Mouse (Mus musculus): ENCODE data around the gene Tmc8. TPM values are rescaled to one million over a fixed set of nuclear protein-coding genes. Genes with fewer than 3 reads are reported as not detected.

Gene Tmc8
- 1 to 10 TPM; 5.0 to 7.3 TPM for total RNA-seq (2021)
- long read RNA-seq, experiment 1, partial matches to known transcripts, result 2 of 7 reads
- long read RNA-seq, experiment 1, other reads (novel, unspliced or antisense), result 3 of 7 reads
- long read RNA-seq, experiment 2, partial matches to known transcripts, result 2 of 5 reads
- long read RNA-seq, experiment 2, other reads (novel, unspliced or antisense), result 2 of 5 reads

DNA sequence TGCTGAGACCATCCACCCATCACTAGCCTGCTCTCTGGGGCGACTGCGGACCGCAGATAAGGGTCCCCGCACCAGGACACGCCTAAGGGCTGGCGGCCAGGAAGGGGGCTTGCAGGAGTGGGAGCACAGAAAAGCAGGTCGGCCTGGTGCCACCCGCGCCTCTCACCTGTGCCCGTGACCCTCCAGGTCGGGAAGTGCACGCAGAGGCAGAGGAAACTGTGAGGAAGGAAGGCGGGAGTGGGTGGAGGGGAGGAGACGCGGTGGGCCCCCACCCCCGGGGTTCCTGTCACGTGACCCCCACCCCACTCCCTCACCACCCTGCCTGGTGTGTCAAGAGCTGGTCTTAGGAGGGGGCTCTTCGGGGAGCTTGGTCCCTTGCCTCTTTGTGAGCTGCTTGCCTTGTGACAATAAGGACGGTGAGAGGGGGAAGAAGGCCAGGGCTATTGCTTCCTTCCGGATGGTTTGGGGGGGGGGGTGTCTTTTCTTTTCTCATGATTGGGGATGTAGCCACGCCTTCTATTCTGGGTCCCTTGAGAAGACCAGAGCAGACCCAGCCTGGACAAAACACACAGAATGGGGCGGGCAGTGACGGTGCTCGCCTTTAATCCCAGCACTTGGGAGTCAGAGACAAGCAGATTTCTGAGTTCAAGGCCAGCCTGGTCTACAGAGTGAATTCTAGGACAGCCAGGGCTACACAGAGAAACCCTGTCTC, at the start of gene Tmc8, which contains the start of gene Tmc6:
Tmc8 (plus strand) TSS at position 84 of the 712 bp plus-strand sequence.
Tmc6 (minus strand) TSS at position 206 of the 712 bp plus-strand sequence.
- peak; percentile 60 to 68 for DNase-seq

GRCm38 (mm10) chr11:117736037-117736689, 45.7 kb upstream of the Tmc8 start:
- DNase-seq, result no peak
- intact Hi-C loops (cut with DNase I), result no loop called here

More for the DNA sequence above, at the start of gene Tmc8, which contains the start of gene Tmc6:
- intact Hi-C loops (cut with DNase I), result no loop called here

- intact Hi-C loops (cut with DNase I), result no loop called here
- DNase-seq, result no peak
Observed at GRCm38 (mm10) chr11:117738123-117738522, 43.8 kb upstream of the Tmc8 start.

DNA sequence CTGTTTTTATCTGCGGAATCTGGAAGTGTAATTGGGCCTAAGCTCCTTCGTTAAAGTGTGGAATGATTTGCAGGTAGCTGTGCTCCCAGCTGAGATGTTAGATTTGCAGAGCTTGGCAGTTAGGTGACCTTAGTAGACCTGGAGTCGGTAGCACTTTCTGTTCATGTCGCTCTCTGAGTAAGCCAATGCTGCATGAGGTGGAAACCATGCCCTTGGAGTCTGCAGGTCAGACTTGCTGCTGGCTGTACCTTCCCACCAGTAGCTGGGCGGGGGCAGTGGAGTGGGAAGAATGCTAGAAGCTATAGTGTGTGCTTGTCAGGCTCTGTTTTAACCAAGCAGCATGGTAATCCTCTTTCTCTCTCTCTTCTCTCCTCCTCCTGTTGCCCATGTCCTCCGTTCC, 40.7 kb upstream of the Tmc8 start:
- intact Hi-C loops (cut with DNase I), result no loop called here
- DNase-seq, result no peak

DNA sequence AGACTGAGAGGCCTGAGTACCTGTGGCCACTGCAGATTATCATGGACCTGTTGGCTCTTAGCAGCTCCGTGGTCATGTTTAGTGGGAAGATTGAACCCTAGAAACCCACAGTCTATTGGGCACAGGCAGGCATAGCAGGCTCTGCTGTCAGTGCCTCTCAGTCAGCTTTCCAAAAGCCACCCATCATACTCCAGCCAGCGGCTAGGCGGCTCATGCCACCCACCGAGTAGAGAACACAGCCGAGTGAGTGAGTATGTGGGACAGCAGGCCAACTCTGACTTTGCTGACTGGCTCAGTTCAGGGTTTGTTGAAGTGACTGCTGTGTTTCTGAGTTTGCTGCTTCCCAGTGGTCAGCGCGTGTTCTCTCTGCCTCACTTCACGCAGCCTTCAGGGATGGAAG, 39.6 kb upstream of the Tmc8 start:
- DNase-seq, result no peak
- intact Hi-C loops (cut with DNase I), result no loop called here

- intact Hi-C loops (cut with DNase I), result no loop called here
Observed at GRCm38 (mm10) chr11:117742715-117743114, 39.2 kb upstream of the Tmc8 start.

DNA sequence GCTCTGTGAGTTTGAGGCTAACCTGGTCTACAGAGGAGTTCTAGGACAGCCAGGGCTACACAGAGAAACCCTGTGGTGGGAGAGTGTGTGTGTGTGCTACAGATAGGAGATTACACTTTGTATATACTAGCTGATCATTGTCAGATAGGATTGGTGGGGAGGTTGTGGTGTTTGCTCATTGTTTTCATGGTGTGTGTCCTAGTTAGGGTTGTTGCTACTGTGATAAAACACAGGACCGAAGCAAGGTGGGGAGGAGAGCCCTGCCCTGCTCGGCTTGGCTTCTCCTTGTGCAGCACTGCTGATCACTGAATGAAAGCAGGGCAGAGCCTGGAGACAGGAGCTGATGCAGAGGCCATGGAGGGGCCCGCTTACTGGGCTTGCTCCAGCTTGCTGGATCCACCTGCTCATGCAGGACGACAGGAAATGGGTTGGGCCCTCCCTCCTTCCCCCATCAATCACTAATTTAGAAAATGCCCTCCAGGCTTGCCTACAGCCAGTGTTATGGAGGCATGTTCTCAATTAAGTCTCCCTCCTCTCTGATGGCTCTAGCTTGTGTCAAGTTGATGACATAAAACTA, 38.3 kb upstream of the Tmc8 start:
- DNase-seq, result no peak
- intact Hi-C loops (cut with DNase I), result no loop called here

More at GRCm38 (mm10) chr11:117742715-117743114, 39.2 kb upstream of the Tmc8 start:
- DNase-seq, result no peak

DNA sequence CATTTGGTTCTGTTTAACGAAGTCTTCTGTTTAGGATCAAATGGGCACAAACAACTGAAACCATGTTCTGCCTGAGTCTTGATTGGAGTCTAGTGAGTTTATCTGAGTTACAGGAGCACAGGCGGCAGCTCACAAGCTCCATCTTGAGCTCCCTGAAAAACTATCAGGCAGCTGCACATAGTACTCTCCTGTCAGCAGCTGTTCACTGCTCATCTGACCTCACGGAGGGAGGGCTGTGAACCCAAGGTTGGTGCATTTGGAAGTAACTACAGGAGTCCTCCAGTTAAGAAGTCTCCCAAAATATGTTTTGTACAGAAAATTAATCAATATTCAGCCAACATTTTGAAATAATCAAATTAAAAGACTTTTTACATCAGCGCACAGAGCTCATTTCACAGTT, 33.2 kb upstream of the Tmc8 start:
- DNase-seq, result no peak
- intact Hi-C loops (cut with DNase I), result no loop called here

GRCm38 (mm10) chr11:117749414-117749813, 32.5 kb upstream of the Tmc8 start:
- intact Hi-C loops (cut with DNase I), result no loop called here
- DNase-seq, result no peak

- intact Hi-C loops (cut with DNase I), result no loop called here
- no peak for DNase-seq
Observed at GRCm38 (mm10) chr11:117751544-117751943, 30.3 kb upstream of the Tmc8 start.

DNA sequence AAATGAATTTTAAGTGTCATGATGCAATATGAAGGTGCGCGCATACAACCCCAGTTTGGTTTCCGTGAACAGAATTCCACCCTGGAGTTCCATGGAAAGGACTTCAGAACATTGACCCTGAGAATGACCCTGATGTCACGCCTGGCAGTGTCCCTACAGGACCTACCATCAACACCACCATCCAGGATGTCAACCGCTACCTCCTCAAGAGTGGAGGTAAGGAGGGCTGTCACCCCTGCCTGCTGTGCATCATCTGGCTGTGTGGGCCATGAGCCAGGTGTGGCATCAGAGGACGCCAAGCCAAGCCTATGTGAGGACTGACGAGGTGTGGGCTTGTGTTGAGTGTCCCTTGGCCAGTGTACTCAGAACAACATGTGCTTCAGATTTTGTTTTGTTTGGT, 26.0 kb upstream of the Tmc8 start:
- intact Hi-C loops (cut with DNase I), result no loop called here
- no peak for DNase-seq

- intact Hi-C loops (cut with DNase I), result no loop called here
- no peak for DNase-seq
Observed at GRCm38 (mm10) chr11:117759267-117759666, 22.6 kb upstream of the Tmc8 start.

DNA sequence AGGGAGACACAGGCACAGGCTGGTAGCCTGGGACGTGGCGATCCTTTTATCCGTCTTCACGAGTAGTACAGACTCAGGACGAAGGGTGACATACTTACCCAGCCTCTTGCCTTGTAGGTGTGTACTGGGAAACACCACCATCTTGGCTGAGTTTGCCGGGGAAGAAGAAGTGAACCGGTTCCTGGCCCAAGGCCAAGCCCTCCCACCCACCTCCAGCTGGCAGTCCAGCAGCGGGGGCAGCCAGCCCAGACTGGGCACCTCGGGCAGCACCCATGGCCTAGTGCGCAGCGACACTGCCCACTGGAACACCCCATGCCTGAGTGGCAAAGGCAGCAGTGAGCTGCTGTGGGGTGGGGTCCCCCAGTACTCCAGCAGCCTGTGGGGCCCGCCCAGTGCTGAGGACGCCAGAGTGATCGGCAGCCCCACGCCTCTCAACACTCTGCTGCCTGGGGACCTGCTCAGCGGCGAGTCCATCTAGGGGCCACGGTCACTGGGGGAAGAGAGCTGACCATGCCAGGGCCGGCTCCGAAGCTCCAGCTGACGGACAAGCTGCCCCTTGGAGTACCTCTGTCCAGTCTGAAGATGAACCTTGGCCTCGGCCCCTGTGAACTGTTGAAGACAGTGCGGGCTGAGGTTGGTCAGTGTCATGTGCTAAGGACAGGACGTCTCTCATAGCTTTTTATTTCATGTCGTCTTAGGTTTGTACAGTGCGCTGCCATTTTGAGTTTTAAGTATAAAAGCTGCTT, 21.3 kb upstream of the Tmc8 start:
- intact Hi-C loops (cut with DNase I), result no loop called here
- DNase-seq, result no peak

- DNase-seq, result no peak
- intact Hi-C loops (cut with DNase I), result no loop called here
Observed at GRCm38 (mm10) chr11:117761801-117762200, 20.1 kb upstream of the Tmc8 start.

DNA sequence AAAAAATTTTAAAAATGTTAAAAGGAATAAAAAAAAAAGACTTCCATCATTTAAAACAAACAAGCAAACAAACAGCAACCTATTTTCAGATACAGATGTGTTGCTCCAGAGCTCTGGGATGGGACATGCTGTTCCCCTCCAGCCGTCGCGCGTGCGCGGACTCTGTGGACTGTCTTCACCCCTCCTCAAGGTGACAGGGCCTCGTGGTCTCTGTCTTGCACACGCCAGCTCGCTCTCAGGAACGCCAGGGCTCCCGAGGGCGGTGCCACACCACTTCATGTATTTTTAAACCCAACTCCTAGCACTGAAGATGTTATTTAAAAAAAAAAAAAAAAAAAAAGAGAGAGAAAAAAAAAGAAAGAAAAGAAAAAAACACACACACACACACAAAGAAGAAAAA, 19.6 kb upstream of the Tmc8 start:
- intact Hi-C loops (cut with DNase I), result no loop called here
- DNase-seq, result peak; percentile 34 to 57

DNA sequence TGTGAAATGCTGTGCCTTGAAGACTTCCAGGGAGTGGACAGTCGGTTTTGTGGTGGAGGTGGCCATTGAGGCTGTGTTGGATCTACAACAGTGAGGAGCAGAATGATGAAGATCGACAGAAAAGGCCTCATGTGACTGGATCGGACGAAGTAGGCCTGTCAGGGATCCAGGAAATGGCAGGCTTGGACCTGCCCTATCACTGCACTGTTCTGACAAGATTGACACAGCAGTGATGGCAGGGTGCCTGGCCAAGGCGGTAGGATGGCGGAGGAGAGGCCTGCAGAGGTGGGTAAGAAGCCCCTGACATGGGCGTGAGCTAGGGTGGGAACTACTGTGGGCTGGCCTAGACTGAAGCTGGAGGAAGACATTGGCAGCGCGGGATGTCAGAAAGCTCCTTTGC, 17.6 kb upstream of the Tmc8 start:
- intact Hi-C loops (cut with DNase I), result no loop called here

DNA sequence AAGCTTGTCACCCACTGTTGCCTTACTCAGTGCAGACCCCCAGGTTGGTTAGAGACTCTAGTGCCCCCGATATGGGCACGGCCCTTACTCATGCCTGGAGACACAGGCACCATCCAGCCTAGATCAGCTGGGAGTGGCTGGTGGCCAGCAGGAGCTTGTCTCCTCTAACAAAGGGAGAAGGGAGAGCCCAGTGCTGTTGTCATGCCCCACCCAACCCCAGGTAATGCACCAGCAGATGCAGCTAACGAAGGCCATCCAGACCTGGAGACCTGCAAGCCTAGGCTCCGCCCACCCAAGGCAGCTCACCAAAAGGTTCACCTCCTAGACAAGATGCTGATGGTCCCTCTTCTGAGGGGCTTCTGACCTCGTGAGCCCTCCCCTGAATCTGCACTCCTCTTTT, 16.5 kb upstream of the Tmc8 start:
- DNase-seq, result no peak
- intact Hi-C loops (cut with DNase I), result no loop called here

More for the DNA sequence above, 17.6 kb upstream of the Tmc8 start:
- peak in 1 of 2 experiments; percentile 33 for DNase-seq

GRCm38 (mm10) chr11:117766275-117766674, 15.6 kb upstream of the Tmc8 start:
- DNase-seq, result no peak
- intact Hi-C loops (cut with DNase I), result no loop called here

- no peak for DNase-seq
- intact Hi-C loops (cut with DNase I), result no loop called here
Observed at GRCm38 (mm10) chr11:117768725-117769682, 12.9 kb upstream of the Tmc8 start.

GRCm38 (mm10) chr11:117769683-117770047, 12.2 kb upstream of the Tmc8 start:
- DNase-seq, result no peak
- intact Hi-C loops (cut with DNase I), result no loop called here

Measured in heart, postnatal 14 days (tissue).